Mouse (Mus musculus): ENCODE results near the gene Gnat2. TPM values are rescaled to one million over a fixed set of nuclear protein-coding genes. Genes with fewer than 3 reads are reported as not detected.
A peak's percentile ranks its signal among the peaks of the same experiment; 100 is the strongest.

The Gnat2 gene
- total RNA-seq, 1 experiment from 2014 or later: not detected

DNA sequence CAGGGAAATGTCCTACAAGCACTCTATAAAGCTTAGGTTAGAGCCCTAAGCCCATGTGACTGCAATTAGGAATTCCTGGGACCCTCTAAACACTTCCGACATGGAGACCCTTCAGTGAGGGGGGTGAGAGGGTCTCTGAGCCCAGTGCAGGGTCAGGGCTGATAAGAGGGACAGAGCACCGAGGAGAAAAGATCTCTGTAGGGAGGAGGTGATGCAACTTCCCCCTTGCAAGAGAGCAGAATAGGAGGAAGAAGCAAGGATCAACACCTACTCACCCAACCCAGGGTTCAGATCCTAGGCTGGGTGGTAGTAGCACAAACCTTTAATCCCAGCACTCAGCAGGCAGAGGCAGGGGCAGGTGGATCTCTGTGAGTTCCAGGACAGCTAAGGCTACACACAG, 9.4 kb upstream of the Gnat2 start:
- no peak for ATAC-seq (replicated peaks; ENCODE audit: insufficient number of reproducible peaks, low FRiP score, low TSS enrichment, poor library complexity, severe bottlenecking)

DNA sequence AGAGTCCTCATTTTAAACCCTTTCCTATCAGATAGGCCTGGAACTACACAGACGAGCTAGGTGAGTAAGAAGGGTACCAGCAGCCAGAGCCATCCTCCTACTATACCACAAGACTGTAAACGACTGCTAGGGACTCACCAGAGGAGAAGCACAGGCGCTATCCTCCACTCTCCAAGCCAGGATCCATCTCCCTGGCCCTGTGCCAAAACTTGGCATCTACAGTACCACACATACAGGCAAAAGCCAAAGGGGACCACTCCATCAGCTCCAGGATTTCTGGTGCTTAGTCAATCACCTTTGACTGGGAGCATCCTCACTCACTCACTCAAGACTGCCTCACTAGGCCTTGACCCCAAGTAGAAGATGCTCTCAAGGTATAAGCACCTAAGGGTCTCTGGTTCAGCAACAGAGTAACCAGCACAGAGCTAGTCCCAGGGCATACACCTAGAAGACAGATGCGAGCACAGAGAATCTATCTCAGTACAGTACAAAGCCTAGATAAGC, 8.6 kb upstream of the Gnat2 start:
- no peak for ATAC-seq (replicated peaks; ENCODE audit: insufficient number of reproducible peaks, low FRiP score, low TSS enrichment, poor library complexity, severe bottlenecking)

DNA sequence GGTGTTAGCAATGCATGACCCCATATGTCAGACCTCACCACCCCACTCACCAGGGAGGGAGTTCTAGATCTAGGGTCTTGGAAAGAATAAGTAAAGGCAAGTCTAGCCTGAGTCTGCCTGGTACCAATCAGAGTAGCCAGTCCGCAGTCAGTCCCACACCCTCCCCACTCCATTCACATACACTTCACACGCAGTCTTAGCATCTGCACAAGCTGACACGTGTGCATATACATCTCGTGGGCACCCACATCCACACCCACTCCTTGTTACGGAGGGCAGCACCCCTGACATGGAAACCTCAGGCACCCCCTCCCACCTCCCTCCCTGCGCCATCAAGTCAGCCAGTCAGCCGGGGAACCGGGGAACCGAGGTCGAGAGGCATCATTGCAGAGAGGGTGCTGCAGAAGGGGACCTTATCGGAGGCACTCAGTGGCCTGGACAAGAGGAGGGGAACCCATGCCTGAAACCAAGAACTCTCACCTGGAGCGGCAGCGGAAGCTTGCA, 7.8 kb upstream of the Gnat2 start:
- peak; percentile 5; the same call in 1 of the 2 replicates for ATAC-seq (replicated peaks; ENCODE audit: insufficient number of reproducible peaks, low FRiP score, low TSS enrichment, poor library complexity, severe bottlenecking)

DNA sequence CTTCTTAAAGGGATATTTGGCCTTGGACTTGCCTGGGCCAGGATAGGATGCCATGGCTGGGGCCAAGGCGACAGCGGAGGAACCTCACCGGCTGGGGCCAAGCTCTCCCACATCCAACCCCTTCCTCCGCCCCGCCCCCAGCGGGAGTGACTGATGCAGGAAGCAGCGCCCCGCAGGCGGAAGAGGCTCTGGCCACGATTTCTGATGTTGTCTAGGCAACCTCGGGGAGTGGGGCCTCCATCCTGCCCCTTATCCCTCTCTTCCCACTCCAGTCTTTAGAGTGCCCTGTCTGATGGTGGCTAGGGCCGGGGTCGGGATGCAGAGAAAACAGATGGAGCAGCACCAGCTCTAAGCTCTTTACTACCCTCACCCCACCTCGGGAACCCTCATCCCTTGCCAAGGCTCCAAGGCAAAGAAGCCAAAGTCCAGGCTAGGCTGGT, 7.3 kb upstream of the Gnat2 start:
- ATAC-seq (replicated peaks; ENCODE audit: insufficient number of reproducible peaks, low FRiP score, low TSS enrichment, poor library complexity, severe bottlenecking): peak; percentile 70

DNA sequence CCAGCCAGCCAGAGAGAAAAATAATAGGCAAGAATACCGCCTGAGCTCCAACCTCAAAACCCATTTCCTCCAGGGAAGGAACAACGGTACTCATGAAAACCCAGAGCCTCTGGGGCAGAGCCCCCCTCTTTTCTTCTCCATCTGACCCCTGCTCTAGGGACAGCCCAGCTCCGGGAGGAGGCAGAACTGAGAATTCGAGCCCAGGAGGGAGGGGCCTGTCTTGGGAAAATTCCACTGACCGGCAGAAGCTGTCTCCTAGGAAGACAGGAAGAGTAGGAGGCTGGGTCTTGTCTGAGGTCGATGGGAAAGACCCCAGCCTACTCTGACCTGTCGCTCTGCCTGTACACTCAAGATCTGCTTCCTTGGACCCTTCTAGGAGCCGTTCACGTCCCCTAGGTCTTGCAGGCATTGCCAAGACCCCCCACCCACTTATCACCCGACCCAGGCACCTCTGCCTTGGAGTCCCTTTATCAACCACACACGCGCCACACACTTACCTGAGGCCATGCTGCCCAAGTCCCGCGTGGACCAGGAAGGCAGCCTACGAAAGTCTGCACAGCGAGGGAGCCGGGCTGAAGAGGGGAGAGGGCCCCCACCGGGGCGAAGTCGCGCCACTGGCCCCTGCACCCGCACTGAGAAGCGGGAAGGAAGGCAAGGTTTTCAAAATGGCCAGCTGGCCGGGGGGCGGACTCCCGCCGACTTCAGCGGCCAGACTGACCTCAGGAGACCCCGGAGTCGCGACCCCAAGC, 6.7 kb upstream of the Gnat2 start:
- no peak for ATAC-seq (replicated peaks; ENCODE audit: insufficient number of reproducible peaks, low FRiP score, low TSS enrichment, poor library complexity, severe bottlenecking)

DNA sequence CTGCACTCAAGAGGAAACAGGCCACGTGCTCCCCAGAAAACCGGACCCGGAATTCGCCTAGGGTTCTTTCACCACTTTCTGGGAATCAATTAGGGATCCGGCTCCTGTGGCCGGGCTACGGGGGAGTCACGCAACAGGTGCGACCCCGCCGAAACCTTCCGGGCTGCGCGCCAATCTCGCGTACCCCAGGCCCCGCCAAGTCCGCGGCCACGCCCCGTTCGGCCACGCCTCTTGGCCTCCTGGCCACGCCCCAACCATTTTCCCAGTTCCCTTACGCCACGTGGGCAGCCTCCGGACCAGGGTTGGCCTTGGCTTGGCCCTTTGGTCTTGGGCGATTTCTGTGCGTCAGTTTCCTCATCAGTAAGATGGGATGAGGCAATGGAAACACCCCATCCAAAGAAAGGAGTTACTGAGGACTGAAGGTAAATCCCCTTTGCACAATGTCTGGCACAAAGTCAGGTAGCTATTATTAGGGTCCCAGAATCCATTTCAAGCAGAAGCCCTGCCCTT, 6.1 kb upstream of the Gnat2 start, which contains the start of gene Ampd2:
TSS of gene Ampd2 (minus strand) at position 182 of the 510 bp plus-strand sequence.
- no peak for ATAC-seq (replicated peaks; ENCODE audit: insufficient number of reproducible peaks, low FRiP score, low TSS enrichment, poor library complexity, severe bottlenecking)

DNA sequence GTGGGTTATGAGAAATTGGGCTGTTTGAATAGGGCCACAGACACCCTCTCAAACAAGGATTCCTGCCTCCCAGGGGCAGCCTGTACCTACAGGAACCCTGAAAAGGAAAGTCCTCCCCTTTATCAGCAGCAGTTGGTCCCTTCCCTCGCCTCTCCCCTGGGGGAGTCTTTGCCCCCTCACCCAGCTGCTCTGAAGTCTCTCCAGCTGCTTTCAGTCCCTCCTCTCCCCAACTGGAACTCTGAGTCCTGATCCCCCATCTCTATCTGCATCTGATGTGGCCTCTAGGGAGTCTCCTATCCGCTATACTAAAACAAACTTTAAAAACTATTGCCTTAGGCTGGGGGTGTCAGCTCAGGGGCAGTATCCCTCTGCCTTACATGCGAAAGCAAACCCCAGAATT, 5.3 kb upstream of the Gnat2 start:
- ATAC-seq (replicated peaks; ENCODE audit: insufficient number of reproducible peaks, low FRiP score, low TSS enrichment, poor library complexity, severe bottlenecking): no peak

DNA sequence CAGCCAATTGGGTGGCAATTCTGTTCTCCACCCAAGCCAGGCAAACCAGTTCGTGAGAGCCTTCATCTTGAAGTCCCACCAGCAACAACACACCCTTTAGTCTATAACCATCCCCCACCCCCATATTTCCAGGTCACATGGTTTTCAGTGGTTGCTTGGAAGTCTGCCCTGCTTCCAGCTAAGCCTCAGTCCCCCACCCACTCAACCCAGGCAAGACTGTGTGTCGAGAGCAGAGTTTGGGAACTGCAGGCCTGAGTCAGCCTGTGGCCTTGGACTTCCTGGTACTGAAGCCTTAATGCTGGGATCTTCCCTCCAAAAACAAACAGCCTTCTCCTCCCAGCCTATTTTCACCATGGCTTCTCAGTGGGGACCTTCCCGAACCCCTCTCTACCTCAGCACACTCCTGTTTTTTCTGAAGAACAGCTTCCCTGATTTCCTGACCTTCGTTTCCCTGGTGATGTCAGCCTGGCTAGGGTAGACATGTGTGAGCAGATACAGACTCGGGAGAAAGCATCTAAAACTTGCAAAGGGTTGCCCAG, 3.7 kb upstream of the Gnat2 start:
- ATAC-seq (replicated peaks; ENCODE audit: insufficient number of reproducible peaks, low FRiP score, low TSS enrichment, poor library complexity, severe bottlenecking): no peak

DNA sequence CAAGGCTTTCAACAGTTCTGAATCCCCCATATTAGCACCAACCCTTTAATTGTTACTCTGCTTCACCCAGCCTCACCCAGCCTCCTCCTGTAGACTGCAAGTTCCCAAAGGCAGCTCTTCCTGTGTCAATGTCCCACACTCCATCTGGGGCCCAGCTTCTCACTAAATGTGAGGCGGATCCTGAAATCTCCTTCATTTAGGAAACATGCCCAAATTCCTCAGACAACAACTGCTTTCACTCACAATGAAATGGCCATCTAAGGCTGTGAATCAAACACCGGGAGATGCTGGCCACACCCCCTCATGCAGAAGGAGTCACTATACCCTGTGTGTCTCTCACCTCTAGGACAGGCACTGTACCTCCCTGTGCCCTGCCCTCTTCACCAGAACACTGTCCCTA, 2.7 kb upstream of the Gnat2 start:
- ATAC-seq (replicated peaks; ENCODE audit: insufficient number of reproducible peaks, low FRiP score, low TSS enrichment, poor library complexity, severe bottlenecking): no peak

DNA sequence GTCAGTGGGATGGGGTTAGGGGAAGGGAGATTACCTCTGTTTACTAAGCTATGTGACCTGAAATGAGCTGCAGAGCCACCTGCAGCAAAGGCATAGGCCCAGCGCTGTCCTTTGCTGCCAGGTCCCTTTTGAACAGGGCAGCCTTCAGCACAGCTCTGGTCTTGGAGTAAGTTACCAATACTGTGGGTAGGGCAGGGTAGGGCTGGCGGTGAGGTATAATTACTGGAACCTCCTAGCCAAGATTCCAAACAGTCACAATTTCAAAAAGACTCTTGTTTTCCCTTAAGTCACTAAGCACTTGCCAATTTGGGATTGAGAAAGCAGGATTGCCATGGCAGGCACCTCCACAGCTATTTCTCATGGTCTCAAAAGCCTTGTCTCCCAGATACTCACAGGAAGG, 2.0 kb upstream of the Gnat2 start:
- no peak for ATAC-seq (replicated peaks; ENCODE audit: insufficient number of reproducible peaks, low FRiP score, low TSS enrichment, poor library complexity, severe bottlenecking)

DNA sequence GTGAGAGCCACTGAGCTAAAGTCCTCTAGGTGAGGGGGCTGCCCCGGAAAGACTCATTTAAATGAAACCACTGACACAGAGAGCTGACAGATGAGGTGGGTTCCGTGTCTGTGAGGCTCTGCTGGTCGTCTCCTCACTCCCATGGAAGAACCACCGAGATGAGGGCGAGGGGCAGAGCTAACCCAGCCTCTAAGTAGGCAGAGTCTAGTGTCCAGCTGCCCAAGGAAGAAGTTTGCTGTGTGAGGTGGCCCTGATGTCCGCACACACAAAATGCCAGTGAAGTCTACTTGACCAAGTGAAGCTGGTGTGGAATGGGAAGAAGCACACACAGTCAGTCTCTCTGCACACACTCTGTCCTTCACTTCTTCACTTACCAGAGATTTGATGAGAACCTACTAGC, 559 bp upstream of the Gnat2 start:
- ATAC-seq (replicated peaks; ENCODE audit: insufficient number of reproducible peaks, low FRiP score, low TSS enrichment, poor library complexity, severe bottlenecking): no peak

DNA sequence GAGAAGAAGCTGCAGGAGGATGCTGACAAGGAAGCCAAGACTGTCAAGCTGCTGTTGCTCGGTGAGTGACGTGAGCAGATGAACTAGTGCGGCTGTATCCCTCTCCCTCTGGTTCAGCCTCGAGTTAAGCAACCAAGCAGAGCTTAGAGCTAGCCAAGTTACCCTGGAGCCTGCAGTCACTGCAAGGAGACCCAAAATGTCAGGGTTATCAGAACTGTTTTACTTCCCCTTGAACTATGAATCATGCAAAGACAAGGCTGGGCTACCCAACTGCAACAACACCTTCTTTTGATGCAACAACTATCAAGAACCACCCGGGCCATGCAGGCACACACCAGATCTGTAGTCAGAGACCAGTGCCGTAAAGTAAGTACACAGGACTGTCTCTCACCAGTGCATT, 717 bp downstream of the Gnat2 start:
- peak; percentile 44 for ATAC-seq (replicated peaks; ENCODE audit: insufficient number of reproducible peaks, low FRiP score, low TSS enrichment, poor library complexity, severe bottlenecking)

DNA sequence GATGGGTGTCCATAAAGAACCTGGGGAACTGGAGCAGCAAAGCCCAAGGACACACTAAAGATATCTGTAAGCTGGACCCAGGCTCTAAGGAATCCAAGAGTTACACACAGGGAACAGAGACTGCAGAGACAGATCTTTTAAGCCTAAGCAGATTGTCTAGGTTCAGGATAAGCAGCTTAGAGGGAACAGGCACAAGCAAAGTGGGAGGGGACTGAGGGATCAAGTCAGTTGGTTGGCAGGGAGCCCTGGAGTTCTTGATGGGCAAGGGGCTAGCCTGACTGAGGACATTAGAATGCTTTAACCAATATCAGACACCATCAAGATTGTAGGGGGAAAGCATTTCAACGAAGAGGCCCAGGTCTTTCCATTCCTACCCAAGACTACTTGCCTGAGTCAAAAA, 1.6 kb downstream of the Gnat2 start:
- ATAC-seq (replicated peaks; ENCODE audit: insufficient number of reproducible peaks, low FRiP score, low TSS enrichment, poor library complexity, severe bottlenecking): no peak

DNA sequence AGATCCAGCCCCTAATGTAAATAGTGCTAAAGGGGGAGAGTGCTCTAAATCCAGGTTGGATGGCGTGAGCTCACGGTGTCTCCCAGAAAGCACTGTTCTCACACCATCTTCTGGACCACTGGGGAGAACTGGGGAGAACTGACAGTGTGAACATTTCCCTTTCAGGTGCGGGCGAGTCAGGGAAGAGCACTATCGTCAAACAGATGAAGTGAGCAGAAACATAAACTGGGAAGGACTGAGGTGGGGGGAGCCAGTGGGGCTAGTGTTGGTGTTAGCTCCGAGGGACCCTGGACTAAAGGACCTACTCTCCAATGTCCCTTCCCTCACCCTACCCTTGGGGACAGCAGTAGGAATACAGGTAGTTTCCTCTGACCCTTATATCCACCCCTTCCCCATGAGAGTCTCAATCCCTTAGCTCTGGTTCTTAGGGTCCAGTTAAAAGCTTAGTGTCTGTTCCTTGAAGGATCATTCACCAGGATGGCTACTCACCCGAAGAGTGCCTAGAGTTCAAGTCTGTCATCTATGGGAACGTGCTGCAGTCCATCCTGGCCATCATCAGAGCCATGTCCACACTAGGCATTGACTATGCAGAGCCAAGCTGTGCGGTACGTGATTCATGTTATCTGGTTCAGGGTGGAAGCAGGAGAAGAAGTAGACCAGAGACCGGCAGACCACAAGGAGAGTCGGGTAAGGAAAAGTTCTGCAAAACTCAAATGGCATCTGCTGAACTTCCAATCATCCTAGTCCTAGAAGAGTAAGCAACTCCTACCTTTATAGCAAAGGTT, 2.6 kb downstream of the Gnat2 start:
- no peak for ATAC-seq (replicated peaks; ENCODE audit: insufficient number of reproducible peaks, low FRiP score, low TSS enrichment, poor library complexity, severe bottlenecking)

DNA sequence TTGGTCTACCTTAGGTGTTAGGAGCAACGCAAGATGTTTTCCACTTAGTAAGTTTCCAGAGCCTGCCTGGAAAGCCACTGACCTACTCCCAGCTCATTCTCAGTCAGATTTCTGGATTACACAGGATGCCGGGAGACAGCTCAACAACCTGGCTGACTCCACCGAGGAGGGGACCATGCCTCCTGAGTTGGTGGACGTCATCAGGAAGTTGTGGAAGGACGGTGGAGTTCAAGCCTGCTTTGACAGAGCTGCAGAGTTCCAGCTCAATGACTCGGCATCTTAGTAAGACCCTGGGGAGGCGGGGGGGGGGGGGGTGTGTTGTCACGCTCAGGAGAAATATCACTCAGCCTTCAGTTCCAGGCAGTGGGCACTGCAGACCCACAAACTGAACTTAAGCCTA, 3.6 kb downstream of the Gnat2 start:
- ATAC-seq (replicated peaks; ENCODE audit: insufficient number of reproducible peaks, low FRiP score, low TSS enrichment, poor library complexity, severe bottlenecking): no peak

DNA sequence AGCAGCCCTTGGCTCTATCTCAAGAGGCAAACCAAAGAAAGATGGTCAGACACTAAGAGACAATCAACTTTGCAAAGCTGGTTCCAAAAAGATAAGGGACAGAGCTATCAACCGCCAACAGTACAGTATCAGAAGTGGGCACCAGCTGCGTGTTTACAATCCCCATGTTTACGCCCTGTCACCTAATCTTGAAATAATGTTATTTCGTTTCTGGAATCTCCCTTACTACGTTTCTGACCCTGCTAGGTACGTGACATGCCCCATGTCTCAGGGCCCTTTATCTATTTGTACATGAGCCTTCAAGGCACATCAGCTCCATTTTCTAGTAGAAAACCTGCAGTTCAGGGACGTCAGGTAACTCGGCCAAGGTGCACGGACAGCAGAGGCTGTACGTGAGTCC, 4.1 kb downstream of the Gnat2 start:
- ATAC-seq (replicated peaks; ENCODE audit: insufficient number of reproducible peaks, low FRiP score, low TSS enrichment, poor library complexity, severe bottlenecking): no peak

DNA sequence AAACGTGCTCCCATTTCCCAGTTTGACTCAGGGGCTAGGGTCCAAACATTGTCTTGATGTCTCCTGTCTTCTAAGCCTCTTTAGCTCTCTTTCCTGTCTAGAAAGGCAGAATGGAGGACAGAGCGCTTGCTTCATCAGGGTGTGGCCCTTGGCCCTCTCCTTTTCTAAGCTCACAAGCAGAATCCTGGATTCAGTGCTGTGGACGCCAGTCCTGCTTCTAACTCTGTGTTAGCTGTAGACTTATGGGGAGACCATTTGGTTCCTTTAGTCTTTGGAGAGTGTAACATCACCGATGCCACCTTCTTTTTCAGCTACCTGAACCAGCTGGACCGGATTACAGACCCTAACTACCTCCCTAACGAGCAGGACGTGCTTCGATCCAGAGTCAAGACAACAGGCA, 5.1 kb downstream of the Gnat2 start:
- no peak for ATAC-seq (replicated peaks; ENCODE audit: insufficient number of reproducible peaks, low FRiP score, low TSS enrichment, poor library complexity, severe bottlenecking)

DNA sequence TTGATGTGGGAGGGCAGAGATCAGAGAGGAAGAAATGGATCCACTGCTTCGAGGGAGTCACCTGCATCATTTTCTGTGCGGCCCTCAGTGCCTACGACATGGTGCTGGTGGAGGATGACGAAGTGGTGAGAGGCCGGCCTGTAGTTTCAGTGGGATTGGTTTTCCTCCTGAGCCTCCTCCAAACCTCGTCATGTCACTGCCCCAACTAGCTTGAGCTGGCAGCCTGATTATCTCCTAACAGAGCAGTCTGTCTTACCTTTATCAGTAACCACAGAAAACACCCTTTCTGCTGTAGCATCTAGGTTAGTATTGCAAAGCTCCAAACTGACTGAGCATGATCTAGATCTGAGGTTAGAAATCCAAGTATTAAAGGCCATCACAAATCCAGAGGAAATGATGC, 5.7 kb downstream of the Gnat2 start:
- ATAC-seq (replicated peaks; ENCODE audit: insufficient number of reproducible peaks, low FRiP score, low TSS enrichment, poor library complexity, severe bottlenecking): no peak

DNA sequence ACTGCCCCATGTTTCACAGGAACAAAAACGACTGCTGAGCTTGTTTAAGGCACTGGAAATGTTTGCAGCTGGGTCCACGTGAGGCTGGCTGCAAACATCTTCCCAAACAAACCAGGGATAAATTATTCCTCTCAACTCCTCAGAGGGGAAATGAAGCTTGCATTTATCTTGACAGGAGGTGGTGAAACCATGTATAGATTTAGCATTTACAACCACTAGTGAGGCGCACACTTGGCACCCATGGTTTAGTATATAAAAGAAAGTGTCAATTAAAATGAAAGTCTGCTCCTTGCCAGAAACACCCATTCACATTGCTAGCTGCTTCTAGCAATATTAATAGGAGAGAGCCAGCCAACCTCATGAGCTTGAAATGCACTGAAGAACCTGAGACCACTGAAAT, 9.0 kb downstream of the Gnat2 start:
- no peak for ATAC-seq (replicated peaks; ENCODE audit: insufficient number of reproducible peaks, low FRiP score, low TSS enrichment, poor library complexity, severe bottlenecking)
